Mouse (Mus musculus) retina, adult 2 months (tissue): ENCODE measurements at regions not wholly inside any gene's neighbourhood (a gene's known extent, or its start where the extent isn't known, plus 50 kb on each side); places are given as distances from the start of the nearest gene placed in this dataset.

Experiments used
- DNase-seq: peaks from one replicate; pipeline ENCODE4 v3.0.0-alpha.2; 2012; ENCODE audit warnings: low read depth, low spot score

DNA sequence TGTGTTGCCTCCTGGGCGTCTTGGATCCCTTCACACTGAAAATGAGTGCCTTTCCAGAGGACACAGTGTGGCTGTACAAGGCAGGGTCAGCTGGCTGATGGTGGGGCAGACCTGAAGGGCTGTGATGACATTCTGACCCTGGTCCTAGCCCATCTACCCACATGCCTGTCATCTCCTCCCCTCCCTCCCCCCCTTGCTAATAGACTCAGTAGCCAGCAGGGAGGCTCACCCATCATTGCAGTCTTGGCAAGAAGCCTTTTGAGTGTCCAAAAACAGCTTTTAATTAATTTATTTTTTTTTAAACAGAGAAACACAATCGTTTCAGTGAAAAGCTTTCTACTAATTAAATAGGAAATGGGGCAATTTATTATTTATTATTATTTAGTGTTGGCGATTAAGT is 67.0 kb upstream of the Ssx2ip start:
- no peak for DNase-seq

DNA sequence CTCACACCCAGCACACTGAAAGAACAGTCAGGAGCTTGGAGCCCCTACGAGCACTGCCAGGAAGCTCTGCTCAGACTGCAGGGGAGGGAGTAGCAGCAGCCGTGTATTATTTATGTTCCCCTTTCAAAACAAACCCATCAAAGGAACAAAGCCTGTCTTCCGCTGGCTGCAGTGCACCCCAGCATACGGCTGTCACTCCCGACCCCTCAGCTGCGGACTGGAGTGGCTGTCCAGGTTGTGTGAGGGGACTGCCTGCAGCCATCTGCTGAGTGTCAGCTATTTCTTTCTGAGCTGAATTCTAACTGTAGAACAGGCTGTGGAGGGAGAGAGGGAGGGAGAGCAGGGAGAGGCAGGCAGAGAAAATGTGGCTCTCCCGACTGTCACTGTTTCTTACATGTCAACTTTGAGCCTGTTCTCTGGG is 66.6 kb upstream of the Ssx2ip start:
- no peak for DNase-seq

DNA sequence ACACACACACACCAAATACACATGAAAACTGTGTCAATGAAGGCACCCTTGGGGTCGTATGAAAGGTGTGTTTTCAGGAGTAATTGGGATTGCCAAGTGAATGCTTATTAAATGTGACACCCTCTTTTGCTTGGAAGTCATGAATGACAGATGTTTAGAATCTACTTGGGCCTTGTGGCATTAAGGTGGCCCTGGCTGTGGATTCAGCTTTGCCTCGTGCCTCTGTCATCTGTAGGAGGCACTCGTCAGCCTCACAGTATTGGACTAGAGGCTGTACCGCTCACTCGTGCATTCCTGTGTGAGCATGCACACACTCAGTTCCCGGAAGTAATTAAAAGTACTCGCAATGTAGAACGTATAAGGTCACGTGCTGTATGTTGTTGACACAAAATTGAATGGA is 66.0 kb upstream of the Ssx2ip start:
- DNase-seq = no peak

DNA sequence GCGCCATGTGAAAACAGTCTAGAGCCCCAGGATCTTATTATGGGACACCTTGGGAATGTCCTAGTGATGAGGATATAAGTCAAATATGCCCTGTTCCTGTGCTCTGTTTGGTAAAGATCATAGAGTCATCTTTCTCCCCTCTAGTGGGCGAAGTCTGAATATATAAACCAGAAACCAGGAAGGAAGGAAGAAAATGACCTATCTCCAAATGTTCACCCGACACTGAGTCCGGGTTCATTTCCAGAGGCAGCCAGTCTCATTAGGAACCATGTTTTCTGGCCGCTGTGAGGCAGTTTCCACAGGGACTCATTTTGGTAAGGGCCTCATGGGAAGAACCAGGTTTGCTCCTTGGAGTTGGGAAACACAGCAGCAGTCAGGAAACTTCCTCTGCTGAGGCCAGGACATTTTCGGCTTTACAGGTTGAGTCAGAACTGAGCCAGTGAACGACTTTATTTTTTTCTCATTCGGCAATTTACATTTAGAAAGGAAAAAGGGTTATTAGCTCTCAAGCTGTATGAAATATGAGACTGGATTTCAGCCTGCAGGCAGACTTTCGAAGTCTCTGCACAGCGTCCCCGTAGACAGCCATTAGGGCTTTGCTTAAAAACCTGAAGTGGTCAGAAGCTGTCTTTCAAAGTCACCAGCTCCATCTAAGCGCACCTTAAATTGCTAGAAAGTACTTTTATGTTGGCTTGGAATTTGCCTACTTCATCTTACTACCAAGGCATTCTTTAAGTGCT is 64.0 kb upstream of the Ssx2ip start:
- no peak for DNase-seq

DNA sequence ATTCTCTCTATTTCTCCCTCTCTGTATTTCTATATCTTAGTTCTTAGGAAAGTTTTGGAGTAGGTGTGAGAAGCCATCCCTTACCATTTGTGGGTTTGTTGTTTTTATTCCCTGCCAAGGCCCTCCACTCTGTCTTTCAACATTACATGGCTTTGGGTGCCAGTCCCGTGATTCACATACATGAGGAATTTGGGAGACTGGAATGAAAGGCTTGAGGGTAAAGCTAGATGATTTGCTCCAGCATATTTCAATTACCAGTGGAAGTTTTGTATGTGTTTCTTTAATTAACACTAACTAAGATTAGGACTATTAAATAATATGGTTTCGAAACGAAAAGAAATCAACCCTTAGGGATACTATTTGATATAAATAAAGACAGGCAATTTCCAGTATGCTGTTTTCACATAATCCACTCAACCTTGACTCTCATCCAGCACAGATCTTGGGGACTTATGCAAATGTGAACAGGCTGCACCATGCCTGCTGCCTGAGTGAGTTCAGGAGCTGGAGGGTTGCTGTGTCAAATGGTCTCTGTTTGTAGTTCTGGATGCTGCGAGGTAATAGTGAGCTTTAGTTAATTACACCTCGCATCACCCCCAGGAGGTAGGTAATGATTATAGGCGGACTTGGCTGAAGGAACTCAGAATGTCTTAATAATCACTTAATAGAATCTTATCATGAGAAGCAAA is 62.6 kb upstream of the Ssx2ip start:
- DNase-seq = no peak

DNA sequence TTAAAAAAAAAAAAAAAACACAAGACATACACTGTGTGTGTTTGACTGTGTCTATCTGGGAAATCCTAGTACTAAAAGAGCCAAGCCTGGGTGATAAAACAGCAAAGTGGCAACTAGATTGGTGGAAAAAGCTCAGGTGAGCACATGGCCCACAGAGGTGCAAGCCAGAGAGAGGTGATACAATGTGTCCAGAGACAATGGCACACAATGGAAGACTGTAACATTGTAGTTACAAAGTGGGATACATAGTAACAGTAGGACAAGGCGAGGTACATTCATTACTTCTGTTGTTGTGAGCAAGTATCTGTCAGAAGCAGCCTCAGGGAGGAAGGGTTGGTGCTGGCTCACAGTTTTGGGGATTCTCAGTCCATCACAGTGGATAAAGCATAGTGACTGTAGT is 61.7 kb upstream of the Ssx2ip start:
- no peak for DNase-seq

DNA sequence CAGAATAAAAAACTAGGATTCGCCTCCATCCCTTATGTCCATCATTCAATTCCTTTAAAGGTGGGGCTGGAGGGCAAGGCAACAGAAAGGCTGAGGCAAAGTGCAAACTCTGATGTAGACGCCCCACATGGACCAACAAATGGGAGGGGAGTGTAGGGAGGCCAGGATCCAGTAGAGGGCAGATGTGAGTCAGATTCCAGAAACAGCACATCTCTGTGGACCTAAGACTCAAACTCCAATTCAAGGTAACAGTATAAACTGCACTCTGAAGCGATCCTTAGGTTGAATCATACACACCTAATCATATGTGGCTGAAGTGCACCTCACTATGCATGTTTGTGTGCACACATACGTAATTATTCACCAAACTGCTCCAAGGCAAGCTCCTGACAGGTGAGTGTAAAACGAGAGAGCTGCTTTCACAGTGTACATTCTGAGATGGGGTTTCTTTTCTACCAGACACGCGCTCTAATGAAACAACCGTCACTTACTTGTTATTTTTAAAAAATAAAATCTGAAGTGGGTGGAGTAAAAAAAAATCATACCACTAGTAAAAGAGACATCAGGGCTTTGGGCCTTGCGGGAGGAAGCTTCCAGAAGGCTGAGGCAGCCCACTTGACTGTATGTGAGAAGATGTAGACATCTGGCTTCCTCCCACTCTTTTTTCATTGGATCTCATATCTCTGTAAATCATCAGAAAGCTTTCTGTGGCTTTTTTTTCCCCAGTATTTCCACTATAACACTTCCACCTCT is 60.6 kb upstream of the Ssx2ip start:
- peak; percentile 54 for DNase-seq

DNA sequence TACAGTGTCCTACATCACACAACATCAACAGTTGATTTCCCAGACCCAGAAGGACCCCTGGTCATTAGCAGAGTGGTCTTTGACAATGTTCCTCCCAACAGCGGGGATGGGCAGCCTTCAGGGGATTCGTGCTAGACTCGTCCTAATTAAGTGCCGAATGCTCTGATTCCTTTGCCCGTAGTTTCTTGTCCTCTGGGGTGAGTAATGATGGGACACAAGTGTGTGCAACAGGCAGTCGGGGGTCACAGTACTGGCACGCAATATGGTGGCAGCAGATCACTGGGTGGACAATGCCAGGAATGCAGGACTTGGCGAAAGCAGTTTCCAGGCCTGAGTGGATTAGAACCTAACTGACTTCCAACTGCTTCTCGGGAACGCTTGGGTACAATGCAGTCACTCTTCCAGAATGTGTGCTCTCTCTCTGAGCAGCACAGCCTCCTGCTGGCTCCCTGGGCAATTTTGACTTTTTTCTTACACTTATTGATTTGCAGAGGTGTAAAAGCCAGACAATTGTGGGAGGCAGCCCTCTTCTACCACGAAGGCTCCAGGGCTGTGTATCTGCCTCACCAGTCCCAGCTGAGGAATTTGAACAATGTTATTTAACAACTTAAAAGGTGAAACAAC is 59.9 kb upstream of the Ssx2ip start:
- no peak for DNase-seq

DNA sequence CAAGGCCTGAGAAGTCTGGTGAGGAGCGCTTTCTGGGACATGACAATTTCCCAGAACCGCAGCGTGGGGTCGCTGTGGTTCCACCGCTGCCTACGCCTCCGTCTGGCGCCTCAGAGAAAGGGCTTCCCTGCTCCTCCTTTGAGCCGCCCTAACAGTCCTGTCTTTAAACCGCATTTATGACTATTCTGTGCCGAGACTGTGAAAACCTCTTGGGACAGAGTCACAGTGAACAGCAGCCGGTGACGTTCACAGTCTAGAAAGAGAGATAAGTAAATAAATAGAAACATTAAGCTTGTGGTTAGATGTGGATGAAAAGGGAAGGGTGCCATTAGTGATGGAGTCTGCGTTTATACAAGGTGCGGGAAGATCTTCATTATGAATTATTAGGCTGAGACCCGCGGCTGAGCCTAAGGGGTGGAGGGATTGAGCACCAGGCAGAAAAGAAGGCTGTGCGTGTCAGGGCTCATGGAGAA is 59.1 kb upstream of the Ssx2ip start:
- DNase-seq = peak; percentile 61

DNA sequence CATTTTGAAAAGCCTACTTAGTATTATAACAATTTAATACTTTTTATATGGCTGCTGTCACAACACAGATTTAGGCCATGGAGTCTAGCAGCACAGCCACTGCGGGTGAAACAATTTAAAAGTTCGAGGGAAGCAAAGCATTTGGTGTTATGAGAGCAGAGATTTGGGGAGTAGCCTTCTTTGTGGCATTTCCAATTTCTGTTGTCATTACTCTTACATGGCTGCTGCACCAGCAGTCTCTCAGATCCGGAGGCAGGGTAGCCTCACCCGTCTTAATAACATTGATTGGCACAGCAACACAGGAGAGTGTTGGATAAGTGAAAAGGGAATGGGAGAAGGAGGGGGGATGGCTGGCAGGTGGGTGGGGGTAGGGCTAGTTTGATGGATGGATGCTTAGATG is 58.5 kb upstream of the Ssx2ip start:
- DNase-seq = no peak

DNA sequence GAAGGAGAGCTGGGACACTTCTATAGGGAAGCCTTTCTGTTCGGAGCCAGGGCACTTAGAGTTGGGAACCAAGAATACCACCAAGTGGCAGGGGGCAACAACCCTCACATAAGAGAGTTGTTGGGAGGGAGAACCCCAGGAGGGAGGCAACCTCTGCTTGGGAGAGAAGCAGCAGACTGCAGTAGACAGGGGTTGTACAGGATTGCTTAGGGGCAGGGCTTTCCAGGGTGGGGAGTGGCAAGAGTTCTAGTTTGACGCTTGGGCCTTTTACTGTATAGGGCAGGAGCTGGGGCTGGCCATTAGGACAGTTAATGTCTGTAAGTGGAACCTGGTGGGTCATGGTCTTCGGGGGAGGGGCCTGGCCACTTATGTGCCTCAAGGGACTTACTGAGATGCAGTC is 57.1 kb upstream of the Ssx2ip start:
- DNase-seq = no peak

DNA sequence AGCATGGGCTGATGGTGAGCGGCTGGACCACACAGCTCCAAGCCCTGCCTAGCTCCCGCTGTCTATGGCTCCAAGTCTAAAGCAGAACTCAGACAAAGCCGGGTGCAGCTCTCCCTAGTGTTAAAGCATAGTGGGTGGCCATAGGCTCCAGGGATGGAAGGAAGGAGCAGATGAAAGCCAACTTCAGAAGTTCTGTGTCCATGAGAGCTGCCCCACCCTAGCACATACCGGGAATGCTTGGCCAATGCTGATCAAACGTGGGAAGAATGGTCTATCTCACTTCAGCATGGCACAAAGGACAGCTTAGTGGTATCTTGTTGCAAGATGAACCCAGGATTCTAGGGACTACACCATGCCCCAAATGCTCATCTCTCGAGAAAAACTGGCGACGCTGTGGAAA is 55.5 kb upstream of the Ssx2ip start:
- DNase-seq = no peak

DNA sequence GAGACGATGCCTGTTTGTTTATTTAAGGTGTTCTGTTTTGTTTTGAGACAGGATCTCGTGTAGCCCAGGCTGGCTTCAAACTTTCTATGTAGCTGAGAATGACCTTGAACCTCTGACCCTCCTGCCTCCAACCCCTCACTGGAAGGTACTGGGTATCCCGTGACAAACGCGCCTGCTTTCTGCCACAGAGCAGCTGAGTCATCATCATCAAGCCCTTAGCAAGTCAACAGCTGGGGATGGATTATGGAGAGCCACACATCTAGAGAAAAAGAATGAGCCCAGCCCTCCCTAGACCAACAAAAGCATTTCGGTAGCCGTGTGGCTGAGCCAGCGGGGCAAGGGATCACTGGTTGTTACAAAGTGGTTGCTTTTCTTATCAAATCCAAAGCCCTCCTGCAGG is 55.0 kb upstream of the Ssx2ip start:
- DNase-seq = no peak

DNA sequence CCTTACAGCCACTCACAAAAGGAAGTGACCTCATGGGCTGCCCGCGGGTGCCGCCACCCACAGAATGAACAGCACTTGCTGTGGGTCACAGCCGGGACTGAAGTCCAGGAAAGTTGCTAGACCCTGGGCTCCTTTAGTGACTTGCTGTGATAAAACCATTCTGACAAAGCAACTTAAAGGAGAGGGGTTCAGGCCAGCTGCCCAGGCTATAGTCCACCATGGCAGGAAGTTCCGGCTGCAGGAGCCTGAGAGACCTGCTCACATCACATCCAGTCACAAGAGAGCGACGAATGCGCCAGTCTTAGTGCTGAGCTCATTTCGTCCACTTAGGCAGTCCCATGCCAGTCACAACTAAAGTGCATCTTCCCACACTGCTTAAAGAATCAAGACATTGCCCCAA is 54.3 kb upstream of the Ssx2ip start:
- no peak for DNase-seq

DNA sequence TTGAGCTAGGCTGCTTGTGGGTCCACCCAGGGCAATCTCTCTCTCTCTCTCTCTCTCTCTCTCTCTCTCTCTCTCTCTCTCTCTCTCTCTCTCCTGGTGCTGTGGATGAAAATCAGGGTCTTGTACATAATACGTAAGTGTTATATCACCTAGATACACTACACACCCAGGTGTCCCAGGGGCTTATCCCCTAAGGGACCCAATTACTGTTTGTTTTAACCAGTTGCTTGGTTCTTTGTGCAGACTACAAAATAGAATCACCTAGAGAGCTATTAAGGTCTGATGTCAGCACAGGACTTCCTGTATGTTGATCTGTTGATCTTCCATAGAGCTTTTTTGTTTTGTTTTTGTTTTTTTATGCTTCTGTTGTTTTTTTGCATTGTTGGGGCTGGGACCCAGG is 53.0 kb upstream of the Ssx2ip start:
- DNase-seq = no peak

DNA sequence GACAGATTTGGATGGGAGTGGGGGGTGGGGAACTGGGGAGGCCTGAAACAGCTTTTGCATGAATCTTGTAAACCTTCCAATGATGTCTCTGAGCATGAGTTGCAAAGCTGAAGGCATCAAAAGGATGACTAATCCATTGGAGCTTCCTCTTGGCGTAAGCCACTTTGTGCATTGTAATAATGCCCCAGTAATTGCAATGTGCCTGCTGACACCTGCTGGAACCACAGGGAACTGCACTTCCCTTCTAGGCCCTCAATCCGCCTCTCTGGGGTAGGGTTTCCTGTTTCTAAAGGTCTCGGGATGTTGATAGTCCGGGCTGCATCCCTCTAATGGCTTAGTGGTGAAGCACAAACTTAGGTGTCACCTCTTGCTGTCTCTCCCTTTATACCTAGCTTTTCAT is 52.3 kb upstream of the Ssx2ip start:
- DNase-seq = no peak

DNA sequence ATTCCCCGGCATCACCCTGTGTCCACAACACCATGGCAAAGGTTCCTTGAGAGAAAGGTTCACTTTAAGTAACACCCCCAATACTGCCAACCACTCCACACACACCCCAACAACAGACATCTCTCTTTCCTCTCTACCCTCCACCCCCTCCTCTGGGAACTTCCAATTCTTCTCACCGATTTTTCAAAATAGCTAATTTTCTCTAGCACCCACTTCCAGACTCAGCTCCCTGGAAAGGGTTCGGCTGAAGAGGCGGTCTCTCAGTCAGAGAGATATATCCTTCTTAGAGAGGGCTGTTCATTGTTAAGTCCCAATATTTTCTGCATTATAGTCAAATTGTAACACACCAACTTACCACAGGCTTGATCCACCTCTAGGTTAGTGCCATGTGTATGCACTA is 50.5 kb upstream of the Ssx2ip start:
- DNase-seq = no peak
